Mouse (Mus musculus) splenic B cell, adult 2 months (primary cell): ENCODE data around the gene Ssr3.
A peak's percentile ranks its signal among the peaks of the same experiment; 100 is the strongest.

Source experiments
- DNase-seq: peaks from one replicate; pipeline ENCODE4 v3.0.0-alpha.2; 2011; ENCODE audit warnings: low read depth, low spot score
- H3K27me3 ChIP-seq: 2 replicates; pipeline ENCODE4 v1.6.1; 2012; ENCODE audit warnings: mild to moderate bottlenecking, low read length, moderate library complexity, mixed read lengths; ENCODE audit not compliant: control insufficient read depth, poor library complexity, insufficient read depth, severe bottlenecking
- H3K36me3 ChIP-seq: 2 replicates; pipeline ENCODE4 v1.6.1; 2012; ENCODE audit warnings: mild to moderate bottlenecking, low read length, moderate library complexity, mixed read lengths; ENCODE audit not compliant: control insufficient read depth, poor library complexity, insufficient read depth, severe bottlenecking

Ssr3 gene

DNA sequence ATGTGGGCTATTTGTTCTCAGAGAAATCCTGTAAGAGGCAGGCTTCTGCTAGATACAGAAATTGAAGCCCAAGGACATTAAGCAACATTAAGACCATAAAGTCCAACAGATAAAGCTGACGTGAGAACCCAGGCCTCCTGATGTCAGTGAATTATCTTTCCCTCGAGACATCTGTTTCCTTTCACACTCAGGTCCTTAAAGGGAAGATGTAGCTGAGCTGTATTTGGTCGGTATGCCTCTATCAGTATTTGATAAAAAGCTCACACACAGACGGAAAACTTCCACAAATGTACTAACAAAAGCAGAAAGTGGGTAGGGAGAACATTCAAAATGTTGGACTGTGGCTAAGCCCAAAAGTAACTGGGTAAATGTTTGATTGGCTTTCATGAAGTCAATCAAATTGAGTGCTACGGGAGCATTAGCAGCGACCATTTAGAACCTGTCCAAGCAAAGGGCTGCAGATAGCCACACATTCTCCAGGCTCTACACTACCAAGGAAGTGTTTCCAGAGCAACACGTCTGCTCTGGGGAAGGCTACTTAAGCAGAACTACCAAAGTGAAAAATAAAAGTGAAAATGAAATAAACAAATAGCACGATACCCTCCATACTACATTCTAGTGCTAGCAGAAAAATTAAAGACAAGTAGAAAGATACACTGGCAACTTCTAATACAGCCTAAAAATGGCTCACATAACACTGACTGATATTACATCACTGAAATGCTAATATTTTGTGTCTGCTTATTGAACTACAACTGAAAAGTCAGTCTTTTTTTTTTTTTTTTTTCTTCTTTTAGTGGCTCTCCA is 32.1 kb downstream of the Ssr3 start:
- Histone ChIP-seq H3K36me3 (no peaks in the 10 kb centered on the region), H3K27me3 (no peaks in the 10 kb centered on the region)
- no peak for DNase-seq

DNA sequence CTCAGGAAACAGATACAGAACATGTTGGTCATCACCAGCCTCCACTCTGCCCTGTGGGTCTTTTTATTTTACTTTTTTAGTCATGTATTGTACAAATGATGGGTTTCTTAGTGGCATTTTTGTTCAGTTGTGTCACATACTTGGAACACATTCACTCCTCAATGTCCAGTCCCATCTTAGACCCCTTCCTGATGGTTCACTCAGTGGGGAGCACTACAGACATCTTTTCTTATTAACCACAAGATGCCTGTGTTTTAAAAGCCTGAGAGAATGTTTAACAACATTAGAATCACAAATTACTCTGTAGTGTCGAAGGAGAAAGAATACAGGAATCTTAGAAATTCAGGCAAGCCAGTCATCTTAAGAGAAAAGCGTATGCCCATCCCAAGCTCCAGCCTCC is 33.6 kb downstream of the Ssr3 start:
- H3K27me3 ChIP-seq, result no peaks in the 10 kb centered on the region
- H3K36me3 ChIP-seq, result no peaks in the 10 kb centered on the region
- DNase-seq, result no peak

DNA sequence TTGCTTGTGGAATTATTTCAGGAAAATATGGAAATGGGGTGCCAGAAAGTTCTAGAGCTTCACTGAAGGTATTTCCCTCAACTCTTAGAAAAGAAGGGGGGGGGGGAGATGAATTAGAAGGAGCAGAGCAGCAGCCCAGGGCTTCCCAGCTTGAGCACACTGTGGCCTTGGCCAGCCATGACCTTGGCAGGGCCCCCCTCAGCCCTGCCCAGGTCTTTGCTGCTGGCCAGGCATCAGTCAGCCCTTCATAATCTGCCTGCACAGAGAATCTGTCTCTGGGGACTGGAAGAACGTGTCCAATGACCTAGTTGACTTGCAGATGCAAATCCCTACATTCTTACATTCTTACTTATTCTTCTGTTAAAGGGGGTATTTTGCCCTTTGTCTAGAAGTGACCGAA is 34.1 kb downstream of the Ssr3 start:
- no peak for DNase-seq
- no peaks in the 10 kb centered on the region for H3K27me3 ChIP-seq
- H3K36me3 ChIP-seq, result no peaks in the 10 kb centered on the region

DNA sequence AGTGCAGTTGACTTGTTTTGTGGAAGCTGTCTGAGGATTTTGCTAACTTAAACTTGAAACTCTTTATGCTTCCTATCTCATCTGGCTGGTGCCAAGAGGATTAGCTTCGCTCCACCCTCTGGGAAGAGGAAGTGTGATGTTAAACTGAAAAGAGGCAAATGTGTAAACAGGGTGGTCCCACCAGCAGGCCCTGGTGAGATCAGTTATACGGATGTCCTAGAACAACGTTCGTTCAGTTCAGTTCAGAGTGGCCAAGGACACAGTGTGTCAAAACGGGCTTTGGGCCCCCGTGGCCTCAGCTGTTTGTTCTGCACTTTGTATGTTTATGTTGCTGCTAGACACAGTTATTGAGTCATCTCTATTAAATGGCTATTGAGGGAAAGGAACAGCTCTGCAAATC is 36.9 kb downstream of the Ssr3 start:
- no peaks in the 10 kb centered on the region for H3K27me3 ChIP-seq
- DNase-seq, result no peak
- no peaks in the 10 kb centered on the region for H3K36me3 ChIP-seq

DNA sequence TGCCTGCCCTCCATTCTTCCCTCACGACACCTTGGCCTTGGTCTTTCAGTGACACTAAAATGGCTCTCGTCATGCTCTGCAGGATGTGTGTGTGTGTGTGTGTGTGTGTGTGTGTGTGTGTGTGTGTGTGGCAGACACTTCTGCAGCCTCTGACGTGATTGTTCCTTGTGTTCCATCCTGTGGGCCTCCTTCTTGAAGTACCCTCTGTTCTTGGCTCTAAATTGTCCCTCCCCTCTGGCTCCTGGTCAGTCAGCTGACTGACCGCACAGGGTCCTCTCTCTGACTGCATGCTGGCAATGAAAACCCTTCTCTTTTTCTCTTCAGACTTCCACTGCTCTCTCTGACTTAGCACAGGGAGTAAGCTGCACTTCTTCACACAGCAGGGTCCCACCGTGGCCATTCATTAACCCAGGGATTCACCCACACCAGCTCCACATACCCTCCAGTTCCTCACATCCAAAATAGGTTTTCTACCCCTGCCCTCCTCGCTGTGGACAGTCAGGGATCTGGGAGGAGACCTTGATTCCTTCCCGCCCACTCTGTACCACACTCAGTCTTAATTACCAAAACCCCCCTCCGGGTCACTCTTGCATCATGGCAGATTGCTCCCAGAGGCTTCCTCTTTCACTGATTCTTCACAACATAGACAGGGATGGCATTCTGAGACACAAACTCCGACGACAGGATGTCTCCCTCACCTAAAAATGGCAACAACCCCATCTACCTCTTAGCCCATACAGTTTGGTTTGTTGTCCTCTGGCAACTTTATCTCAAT is 39.0 kb downstream of the Ssr3 start:
- no peak for DNase-seq
- Histone ChIP-seq H3K36me3 (no peaks in the 10 kb centered on the region), H3K27me3 (no peaks in the 10 kb centered on the region)

DNA sequence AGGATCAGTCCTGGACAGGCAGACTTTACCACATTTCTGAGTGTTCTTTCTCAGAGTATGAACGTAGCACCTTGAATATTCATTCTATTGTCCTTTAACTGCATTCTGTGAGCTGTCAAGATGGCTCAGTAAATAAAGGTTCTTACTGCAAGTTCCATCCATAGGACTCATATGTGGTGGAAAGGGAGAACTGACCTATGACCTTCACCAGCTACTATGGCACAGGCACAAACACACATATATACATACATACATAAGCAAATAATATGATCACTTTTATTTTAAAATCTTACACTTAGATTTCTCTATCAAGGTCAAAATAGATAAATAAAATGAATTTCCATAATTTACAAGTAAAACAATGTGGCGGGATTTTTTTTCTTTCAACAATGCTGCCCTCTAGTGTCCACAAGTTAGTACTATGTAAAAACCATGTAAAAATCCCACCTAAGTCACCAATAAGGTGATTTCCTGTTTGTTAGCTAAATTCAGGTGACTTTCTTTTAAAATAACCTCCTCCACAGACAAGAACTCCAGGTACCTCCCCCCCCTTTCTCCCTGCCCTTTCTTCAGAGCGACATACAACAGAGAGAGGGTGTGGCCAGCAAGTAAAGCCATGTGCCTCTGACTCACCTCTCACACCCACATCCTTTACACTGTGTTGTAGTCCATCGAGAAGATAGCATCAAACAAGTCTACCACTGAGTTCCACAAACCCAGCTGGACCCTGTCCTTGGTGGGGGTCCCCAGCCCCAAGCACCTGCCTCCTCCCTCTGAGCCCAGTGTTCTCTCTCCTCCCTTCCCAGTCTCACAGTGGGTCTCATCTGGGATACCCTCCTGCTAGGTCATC is 39.9 kb downstream of the Ssr3 start:
- DNase-seq, result peak; percentile 51
- Histone ChIP-seq H3K27me3 (no peaks in the 10 kb centered on the region), H3K36me3 (no peaks in the 10 kb centered on the region)

DNA sequence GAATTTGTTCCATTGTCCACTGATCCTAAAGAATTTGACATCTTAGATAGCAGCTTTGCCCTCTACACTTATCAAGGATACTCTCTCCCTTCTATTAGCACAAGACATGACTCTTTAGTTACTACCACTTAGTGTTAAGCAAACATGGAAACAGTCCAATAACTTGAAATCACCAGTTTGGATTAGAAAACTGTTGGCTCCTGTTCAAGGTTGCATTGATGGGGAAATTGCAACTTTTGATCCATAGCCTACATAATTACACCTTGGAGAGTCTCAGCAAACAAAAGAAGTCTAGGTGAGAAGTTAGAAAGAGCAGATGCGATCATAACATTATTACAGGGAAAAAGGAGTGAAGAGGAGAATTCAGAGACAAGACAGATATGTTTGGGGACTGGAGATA is 46.2 kb downstream of the Ssr3 start:
- no peaks in the 10 kb centered on the region for H3K36me3 ChIP-seq
- no peaks in the 10 kb centered on the region for H3K27me3 ChIP-seq
- DNase-seq, result no peak

DNA sequence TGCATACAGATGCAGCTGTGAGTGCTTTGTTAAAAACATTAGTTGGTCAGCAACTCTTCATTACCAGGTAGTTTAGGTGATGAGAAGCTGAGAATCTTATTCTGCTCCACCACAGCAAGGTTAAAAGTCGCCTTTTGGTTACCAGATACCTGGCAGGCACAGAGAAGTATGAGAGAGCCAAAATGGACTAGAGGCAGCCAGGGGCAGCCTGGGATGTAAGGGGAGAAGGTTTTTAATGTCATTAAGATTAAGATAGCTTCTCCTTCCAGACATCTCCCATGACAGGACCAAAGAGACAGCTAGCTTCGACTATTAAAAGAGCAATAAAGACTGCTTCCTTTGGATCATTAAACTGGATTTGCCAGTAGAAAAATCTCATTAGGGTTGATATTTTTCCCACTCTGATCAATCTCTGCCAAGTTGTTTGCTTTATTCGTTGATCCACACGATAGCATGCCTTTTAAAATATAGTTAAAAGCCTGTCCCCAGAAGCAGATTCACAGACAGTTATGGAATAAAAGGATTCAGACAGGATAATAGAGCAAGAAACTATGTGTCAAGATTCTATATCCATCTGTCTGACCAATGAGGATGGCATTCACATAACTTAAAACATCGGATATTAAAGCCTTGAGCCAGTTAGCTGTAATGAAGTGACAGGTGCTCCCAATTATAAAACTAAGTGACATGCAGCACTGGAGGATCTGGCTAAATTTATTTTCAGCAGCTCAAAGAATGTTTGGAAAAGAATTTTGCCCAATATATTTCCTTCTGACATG is 52.1 kb downstream of the Ssr3 start:
- no peak for DNase-seq
- no peaks in the 10 kb centered on the region for H3K27me3 ChIP-seq
- H3K36me3 ChIP-seq, result no peaks in the 10 kb centered on the region

DNA sequence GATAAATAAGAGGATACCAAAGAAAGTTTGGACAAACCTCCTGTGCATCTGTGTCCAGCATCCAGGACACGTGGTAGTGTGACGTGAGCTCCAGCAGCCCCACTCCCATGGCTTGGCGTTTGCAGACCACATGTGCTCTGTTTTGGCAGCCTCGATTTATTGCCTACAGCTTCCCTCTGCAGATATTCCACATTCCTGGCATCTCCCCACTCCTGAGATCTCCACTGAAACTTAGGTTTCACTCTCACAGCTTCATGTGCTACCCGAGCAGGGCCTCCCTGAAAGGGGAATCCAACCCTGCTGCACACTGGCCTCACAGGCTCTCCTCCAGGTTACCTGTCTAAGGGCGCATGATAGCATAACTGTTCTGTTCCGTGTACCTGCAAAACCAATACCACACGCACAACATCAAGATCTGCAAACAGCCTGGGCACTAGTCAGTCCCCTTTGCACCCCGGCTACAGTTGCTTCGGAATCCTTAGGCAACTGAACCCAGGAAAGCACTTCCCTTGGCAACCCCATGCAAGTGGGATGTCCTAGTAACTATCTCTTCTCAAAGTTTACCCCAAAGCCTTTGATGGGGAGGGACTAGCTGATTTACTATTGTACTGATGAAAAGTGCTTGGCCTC is 54.5 kb downstream of the Ssr3 start:
- DNase-seq, result no peak
- H3K27me3 ChIP-seq, result no peaks in the 10 kb centered on the region

More for the DNA sequence above, 54.5 kb downstream of the Ssr3 start:
- H3K36me3 ChIP-seq, result no peaks in the 10 kb centered on the region
